Mouse (Mus musculus) brain, embryonic 18.5 days (tissue): ENCODE data around the gene Cln3.

ENCODE experiments used
- DNase-seq: peaks from one replicate; pipeline ENCODE4 v3.0.0-alpha.2; 2012; ENCODE audit warnings: low read depth, low spot score

Cln3 gene

DNA sequence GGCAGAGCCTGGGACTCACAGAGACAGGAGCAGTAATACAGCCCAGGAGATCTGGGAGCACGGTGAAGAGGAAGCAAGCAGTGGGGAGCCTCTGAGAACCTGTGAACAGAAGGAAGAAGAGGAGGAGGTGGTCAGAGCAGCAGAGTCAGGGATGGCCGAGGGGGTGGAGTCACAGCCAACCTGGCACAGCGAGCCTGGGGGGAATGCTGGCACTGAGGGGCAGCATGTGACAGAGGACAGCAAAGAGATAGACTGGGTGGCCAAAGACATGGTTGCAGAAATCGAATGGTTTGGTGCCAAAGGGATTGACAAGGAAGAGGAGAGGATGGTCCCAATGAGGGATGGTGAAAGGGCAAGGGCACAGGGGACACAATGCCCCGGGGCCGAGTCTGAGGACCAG, at the start of gene Cln3:
Gene Cln3 (minus strand): TSS at position 101 of the 400 bp plus-strand sequence.
- no peak for DNase-seq

DNA sequence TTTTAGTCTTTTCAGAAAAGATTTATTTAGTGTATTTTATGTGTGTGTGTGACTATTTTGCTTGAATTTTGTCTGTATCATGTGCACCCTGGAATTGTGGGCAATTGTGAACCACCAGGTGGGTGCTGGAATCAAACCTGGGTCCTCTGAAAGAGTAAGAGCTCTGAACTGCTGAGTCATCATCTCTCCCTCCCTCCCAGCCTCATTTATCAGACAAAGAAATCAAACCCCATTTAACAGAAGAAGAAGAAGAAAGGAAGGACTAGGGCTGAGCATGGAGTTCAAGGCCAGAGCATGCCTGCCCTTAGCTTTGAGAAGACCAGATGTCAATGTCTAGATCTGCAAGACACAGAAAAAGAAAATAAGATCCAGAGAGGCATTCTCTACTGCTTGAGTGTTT, 49.8 kb upstream of the Cln3 start:
- DNase-seq: no peak

DNA sequence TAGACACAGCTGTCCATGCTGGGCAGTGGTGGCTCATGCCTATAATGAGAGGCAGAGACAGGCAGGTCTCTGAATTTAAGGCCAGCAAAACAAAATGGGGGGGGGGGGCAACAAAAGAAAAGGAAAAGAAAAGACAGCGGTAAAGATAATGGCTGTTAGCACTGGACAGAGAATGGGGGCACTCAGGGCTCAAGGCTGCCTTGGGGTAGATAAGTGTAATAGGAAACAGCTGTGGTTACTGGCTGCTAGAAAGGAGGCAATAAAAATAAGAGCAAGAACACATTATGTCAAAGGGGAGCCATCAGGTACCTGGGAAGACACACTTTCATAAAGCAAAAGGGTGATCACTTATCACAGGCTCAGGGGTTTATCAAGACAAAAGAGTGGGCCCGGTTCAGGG, 46.9 kb upstream of the Cln3 start:
- DNase-seq: no peak

DNA sequence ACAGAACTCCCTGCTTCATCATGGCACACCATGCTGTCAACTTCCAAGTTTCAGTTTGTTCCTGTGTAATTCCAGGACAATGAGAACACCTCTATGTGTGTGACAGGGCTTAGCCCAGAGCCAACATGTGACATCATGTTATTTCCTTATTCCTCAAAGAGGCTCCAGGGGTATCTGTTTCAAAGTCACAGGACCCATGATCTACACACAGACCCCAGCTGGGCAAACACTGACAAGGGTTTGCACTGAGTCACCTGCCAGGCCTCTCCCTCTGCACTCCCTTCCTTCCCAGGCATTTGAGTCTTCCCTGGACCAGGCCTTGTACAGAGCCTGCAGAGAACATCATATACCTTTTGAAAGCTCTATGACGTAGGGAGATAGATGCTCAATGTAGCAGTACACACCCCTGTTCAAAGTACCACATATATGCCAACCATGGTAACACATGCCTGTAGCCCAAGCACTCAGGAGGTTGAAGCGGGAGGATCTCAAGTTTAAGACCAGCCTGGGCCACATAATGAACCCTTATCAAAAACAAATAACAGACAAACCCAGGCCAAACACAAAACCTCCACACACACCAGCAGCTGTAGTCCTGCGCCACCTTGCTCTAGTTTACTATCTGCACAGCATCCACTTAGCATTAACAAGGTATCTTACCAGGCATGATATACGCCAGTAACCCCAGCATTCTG, 45.4 kb upstream of the Cln3 start, which contains the start of gene Nupr1:
Gene Nupr1 (minus strand): TSS at position 38 of the 695 bp plus-strand sequence.
- no peak for DNase-seq

DNA sequence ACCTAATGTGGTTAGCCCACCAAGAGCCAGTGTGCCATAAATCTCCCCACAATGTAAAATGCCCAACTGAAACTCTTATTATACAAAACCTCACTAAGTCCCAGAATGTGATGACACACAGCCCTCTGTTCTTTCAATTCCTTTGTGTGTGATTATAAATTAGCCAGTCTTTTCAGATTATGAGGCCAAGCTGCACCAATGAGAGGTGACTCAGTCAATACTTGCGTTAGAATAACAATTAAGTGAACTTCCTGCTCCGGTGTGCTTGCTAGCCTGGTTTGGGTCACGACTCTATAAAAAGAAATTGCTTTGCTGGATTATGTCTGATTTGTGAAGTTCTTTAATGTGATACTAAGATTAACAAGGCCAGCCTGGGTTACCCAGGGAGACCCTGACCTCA, 44.3 kb upstream of the Cln3 start:
- DNase-seq: no peak

DNA sequence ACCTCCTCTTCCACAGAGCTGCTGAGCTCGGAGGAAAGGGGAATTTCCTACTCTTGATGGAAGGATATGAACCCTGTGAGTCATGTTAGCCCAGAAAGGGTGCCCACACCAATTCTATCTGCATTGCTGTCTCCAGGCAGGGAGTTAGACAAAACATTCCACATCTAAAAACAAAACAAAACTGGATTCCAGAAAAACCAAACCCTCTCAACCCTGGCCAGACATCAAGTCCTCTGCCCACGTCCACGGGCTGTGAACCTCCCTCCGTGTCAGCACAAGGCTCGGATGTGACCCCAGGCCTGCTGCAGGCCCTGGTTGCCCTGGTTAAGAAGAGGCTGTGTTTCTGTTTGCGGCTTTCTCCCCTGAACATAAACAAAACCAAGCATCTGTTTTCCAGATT, 42.5 kb upstream of the Cln3 start:
- DNase-seq: no peak

DNA sequence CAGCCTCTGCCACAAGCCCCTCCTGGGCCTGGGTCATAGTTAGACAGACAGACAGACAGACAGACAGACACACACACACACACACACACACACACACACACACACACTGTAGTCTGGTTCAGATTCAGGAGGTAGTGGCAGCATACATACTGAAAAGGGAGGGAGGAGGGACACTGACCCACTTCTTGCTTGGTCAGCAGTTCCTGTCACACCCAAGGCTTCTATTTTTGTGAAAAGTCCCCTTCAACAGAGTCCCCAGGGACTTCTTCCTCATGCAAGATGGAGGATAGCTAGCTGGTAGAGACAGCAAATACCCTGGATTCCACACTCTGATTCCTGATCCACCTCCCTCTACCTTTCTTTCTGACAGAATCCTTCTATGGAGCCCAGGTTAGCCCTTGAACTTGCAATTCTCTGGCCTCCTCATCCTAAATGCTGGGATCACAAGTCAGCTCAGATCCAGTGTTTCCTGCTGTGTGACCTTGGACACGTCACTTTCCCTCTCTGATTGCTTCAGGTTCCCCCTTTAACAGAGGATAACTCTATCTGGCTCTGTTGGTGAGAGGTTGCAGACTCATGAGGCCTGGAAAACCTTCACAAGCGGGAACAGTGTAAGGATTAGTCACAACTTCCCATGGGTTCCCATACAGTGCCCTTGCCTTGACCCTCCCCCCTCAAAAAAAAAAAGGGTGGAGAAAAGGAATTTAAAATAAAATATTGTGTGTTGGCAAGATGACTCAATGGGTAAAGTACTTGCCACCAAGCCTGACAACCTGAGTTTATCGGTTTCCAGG, 40.4 kb upstream of the Cln3 start:
- no peak for DNase-seq

DNA sequence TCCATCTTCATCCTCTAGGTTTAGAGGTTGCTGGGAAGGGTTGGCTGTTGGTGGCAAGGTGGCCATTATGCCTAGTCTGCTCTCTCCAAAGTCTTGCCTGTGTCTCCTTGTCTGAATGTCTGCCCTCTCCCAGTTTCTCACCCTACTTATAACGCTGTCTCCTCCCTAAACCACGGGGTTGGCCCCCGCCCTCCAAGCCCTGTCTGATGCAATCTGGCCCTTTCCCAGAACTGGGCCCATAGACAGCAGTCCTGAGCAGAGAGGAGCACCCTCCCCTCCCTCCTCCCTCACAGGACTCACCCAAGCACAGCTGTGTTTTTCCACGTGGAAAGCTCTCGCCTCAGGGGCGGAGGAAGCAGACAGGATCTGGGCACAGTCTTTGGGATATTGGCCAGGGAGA, 39.8 kb upstream of the Cln3 start:
- no peak for DNase-seq

DNA sequence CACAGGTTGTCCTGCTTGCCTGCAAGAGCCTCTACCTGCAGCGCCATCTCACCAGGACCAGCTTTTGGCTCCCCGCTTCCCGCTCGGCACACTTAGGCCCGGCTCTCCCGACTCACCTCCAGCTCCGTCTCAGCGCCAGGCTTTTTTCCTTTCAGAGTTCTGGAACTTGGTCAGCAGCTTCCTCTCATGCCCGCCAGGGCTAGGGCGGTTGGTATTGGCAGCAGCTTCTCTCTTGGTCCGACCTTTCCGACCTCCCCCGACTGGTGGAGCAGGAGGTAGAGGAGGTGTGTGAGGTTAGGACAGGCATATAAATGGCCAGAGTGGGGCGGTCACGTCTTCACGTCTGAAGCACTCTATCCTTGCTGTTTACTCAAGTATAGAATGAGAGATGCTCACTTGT, 39.2 kb upstream of the Cln3 start:
- DNase-seq: no peak

DNA sequence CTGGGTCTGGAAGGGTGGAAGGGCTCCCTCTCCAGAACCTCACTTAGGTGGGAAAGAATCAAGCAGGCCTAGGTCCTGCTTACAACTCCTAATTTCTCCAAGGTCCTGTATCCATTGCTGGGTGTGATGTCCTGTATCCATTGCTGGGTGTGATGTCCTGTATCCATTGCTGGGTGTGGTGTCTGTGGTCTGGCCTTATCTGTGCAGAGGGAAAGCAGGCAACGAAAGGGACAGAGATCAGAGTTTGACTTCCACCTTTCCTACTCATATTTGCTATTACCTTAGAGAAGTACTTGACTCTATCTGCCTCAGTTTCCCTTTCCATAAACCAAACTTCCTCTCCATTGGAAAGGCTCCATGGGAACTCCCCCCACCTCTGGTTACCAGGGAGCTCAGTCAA, 37.8 kb upstream of the Cln3 start:
- DNase-seq: no peak

DNA sequence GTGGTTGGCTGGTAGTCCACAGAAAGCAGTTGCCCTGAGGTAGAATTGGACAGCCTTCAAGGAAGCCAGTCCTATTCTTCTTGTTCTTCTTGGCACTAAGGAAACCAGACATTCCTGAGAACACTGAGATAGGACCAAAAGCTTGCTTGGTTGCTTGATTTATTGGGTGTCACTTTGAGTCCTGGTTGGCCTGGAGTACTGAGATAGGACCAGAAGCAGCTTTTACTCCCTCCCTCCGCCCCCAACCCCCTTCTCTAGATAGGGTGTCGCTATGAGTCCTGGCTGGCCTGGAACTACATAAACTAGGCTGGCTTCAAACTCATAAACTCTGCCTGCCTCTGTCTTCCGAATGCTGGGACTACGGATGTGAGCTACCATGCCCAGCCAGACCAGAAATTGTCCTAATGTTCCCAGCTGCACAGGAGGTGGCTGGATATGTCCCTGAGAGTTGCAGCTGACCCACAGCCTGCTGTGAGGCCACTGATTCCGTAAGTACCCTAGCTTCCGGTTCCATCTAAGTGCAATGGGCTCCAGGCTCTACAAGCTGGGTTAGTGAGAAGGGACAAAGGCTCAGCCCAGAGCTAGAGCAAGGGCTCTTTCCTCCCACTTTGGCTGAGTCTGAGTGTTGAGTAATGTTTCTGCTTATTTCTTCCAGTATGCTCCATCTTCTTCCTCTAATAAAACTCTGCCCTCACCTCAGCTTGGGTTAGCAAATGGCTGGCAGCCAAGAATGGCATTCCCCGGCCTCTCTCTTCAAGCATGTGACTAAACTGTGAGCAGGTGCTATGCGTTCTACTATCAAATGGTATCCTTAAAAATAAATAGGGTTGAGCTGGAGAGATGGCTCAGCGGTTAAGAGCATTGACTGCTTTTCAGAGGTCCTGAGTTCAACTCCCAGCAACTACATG, 36.1 kb upstream of the Cln3 start:
- no peak for DNase-seq

DNA sequence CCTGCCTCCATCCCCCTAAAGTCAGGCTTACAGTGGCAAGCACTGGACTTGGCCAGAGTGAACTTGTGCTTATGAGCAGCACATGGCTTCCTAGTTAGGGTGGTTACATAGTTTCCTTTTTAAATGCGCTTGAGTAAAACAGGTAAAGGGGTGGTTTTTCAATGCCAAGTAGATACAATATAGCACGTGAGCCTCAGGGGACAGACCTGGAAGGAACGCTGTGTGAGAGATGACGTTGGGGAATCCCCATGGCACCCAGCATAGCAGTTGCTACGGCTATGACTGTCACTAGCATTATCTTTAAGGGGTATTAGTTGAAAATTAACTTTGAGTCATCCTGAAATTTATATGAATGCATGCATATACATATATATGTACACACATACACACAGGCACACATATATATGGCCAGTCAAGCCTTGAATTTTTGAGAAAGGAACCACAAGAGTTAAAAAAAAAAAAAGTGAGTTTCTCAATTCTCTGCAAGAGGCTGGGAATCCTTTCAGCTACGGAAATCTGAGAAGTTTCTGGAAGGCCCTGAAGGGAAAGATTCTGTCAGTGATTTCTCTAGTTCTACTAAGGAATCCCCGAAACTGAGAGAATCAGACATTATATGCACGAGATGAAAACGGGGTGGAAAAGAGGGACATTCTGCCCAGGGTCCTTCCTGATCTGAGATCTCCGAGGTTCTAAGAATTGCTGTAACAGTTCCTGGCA, 34.1 kb upstream of the Cln3 start:
- no peak for DNase-seq

DNA sequence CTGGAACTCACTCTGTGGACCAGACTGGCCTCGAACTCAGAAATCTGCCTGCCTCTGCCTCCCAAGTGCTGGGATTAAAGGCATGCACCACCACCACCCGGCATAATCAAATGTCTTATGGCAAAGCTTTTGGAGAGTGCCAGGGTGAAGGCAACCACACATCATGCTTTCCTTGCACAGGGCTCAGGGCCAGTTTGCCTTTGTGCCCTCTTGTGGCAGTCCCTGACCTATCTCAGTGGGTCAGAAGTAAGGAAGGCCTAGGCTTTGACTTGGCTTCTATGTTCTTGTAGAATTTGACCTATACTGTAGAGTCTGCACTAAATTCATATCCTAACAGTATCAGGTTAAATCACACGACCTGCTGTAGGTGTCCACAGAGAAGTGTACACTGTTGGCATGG, 31.1 kb upstream of the Cln3 start:
- no peak for DNase-seq

DNA sequence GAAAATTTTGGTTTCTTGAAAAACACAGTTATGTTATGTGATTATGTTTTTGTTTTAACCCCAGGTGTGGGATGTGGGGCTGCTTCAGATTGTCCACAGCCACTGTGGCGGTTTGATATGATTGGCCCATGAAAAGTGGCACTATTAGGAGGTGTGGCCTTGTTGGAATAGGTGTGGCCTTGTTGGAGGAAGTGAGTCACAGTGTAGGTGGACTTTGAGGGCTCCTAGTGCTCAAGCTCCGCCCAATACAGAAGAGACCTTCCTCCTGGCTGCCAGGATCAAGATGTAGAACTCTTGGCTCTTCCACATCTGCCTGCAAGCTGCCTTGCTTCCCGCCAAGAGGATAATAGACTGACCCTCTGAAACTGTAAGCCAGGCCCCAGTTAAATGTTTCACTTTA, 27.1 kb upstream of the Cln3 start:
- DNase-seq: no peak

DNA sequence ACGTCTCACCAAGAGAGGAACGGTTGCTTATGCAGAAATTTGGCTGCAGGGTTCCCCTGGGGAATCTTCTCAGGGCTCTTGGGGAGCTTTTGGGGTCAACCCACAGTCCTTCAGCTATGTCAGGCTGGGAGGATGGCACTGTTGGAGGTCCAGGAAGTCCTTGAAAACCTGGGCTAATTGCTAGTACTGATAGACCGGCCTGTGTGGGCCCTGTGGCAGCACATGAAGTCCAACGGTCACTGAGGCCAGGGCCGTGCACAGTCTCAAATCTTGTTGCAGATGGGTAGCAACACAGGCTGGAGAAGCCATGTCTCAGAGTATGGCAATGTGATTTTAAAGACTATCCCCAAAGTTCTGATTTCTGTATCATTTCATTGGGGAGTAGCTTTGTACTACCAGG, 22.2 kb upstream of the Cln3 start:
- DNase-seq: no peak

DNA sequence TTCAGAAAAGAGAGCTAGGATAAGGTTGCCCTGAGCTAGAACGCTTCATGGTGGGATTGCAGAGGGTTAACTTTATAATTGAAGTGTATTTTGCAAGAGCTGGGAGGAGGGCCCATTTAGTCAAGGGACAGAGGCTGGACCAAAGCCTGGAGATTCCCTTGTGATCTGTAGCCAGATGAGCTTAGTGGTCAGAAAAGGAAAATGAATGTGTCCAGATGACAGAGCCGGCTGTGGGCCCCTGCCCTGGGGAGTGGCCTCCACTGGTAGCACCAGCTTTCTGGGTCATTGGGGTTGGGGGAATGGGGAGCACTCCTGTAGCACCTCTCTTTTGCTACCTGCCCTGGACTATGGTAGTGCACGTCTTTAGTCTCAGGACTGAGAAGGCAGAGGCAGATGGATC, 21.4 kb upstream of the Cln3 start:
- DNase-seq: no peak

DNA sequence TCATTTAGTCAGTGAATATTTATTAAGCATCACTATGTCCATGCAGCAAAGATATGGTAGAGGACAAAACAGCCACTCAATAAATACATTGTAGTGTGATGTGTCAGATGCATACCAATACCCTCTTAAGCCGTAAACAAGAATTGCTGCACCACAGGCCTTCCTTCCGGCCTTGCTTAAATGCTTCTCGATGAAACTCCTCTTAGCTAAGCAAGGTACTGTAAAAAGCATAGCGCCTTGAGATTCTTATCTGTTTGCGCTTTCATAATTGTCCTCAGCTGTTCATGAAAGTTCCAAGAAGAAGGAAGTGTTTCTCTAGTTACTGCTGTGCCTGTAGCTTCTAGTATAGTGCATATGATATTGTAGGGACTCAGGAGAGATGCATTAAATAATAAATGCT, 21.0 kb upstream of the Cln3 start:
- DNase-seq: no peak

DNA sequence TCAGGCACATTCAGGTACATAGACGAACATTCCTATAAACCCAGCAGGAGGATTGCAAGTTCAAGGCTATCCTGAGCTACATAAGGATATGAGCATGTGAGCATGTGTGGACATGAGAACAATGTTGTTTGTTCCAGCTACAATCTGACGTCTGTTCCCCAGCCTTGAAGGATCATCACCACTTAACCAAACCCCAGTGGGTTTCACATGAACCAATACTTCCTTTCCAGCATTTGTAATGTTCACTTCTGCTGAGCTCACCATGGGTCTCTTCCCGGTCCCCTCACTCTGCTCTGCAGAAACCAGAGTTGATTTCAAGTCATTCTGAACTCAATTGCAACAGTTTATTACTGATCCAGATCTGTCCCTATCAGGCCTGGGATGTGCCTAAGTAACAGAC, 17.0 kb upstream of the Cln3 start:
- DNase-seq: no peak

DNA sequence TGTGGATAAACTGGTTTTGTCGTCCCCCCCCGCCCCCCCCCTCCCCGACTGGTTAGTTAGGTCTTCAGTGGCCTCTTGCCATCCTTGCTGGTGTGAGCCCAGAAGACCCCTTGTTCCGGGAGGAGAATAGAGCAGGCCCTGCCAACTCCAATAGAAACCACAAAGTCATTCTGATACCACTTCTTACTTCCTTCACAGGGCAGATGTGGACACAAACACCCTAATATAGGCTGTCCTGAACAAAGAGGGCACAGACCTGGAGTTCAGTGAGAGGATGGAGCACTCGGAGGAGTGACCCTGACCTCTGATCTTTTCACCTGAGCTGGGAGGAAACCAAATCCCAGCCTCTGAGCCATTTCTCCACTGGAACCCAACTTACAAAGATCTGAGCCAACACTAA, 16.3 kb upstream of the Cln3 start:
- DNase-seq: no peak

DNA sequence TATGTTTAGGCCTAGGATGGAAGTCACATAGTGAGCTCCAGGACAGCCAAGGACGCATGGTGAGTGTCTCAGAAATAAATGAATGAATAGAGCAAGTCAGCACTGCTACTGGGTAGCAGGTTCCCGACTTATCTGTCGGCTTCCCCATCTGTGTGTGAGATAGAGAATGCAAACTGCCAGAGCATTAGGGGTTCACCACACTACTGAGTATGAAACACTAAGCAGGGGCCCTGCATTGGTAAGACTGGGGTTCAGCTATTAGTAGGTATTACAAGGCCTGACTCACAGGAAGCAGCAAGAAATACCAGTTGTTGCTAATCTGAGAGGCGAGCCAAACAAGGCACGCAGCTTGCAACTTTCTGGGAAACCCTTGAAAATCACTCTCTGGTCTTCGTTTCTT, 13.3 kb upstream of the Cln3 start:
- no peak for DNase-seq

DNA sequence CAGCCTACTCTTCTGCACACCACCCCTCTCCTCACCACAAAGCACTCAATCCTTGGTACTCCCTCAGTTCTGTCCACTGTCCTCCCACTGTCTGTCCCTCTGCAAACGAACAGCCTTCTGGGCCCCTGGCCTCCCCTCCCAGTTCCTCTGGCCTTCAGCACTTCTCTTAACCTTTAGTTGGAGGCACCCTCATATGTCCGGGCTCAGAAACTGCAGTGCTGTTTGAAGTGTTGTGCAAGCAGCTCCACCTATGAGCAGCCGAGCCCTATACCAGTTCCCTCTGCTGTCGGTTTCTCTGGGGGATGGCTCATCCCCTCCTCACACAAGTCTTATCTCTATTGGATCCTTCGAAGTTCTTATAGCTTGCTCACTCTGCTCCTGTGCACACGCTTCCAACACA, 10.8 kb upstream of the Cln3 start:
- DNase-seq: no peak

DNA sequence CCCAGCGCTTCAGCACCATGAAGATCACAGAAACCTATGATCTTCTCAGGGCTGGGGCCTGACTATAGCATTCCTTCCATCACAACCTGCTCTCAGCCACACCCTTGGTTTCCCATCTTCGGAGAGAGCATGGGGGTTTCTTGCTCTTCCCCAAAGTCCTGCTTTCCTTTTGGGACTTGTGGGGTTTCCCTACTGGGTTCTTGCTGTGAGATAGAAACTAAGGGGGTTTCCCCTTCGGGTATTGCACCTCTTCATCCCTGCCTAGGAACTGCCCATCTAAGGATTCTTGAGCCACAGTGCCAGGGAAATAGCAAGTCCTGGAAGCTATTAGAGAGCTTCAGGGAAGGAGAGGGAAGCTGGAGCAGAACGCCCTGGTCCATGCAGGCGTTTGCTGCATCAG, 10.3 kb upstream of the Cln3 start:
- no peak for DNase-seq
